Mouse (Mus musculus) CD4-positive naive resting alpha-beta T cell, adult 57 days (primary cell): ENCODE results near the gene Vmn1r27. TPM values are rescaled to one million over a fixed set of nuclear protein-coding genes. Genes with fewer than 3 reads are reported as not detected.

Experiments used
- total RNA-seq: library from RNA; stranded (reverse); gene quantifications from one replicate; pipeline ENCODE4 v1.2.4, GENCODE M21; 2023

Vmn1r27 gene
- total RNA-seq, result not detected

DNA sequence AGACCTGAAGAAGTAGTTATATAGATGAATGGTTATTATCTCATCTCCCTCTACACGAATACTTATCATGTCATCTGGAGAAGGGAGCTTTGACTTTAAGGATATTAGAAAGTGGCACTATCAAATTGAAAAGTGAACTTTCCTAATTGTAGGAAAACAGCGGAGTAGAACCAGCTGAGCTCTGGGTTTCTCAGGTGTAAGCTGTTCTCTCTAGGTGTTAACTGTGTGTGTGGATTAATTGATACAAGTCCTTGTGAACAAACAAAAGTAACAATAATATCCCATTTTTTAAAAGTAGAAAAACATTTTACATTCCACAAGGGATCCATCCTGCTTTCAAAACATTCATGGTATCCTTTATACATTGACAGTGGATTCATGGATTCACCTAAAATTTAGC lies at the start of gene Vmn1r27:
TSS of gene Vmn1r27 (minus strand) at position 101 of the 400 bp plus-strand sequence.

DNA sequence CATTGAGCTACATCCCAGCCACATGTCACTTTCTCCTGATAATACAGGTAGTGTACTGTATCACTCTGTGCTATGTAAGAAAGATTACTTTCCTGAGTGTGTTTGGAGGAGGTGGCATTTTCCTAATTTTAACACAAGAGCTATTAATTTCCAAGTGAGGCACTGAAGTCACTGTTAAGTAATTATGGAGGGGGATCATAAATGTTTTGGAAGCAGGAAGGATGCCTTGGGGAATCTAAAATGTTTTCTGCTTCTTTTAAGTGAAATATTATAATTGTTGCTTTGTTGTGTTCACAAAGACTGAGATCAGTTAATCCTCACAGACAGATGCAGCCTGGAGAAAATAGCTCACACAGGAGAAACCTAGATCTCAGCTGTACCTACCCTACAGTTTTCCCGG lies 43.1 kb upstream of the Vmn1r27 start, which contains the start of gene Vmn1r28:
TSS of gene Vmn1r28 (plus strand) at position 301 of the 400 bp plus-strand sequence.

Other genes starting within 250 kb of the Vmn1r27 start
- not detected for gene Vmn1r25, start 238.0 kb downstream of the Vmn1r27 start, total RNA-seq
- gene Vmn1r26, start 203.7 kb downstream of the Vmn1r27 start, total RNA-seq, result not detected
- gene Vmn1r28, start 43.2 kb upstream of the Vmn1r27 start, total RNA-seq, result not detected
- not detected for gene Vmn1r29, start 82.7 kb upstream of the Vmn1r27 start, total RNA-seq
- gene Vmn1r30, start 224.6 kb upstream of the Vmn1r27 start, total RNA-seq, result not detected